Mouse (Mus musculus) C2C12 (cell line): ENCODE data around the gene Strn4. TPM values are rescaled to one million over a fixed set of nuclear protein-coding genes. Genes with fewer than 3 reads are reported as not detected.

Source experiments
- H3K27me3 ChIP-seq: one replicate; pipeline ENCODE4 v1.6.1; 2011; ENCODE audit not compliant: control insufficient read depth, insufficient read depth, insufficient read length
- H3K36me3 ChIP-seq: one replicate; pipeline ENCODE4 v1.6.1; 2011; ENCODE audit not compliant: control insufficient read depth, insufficient read depth
- H3K4me3 ChIP-seq: one replicate; pipeline ENCODE4 v1.5.1; 2011; ENCODE audit warnings: mild to moderate bottlenecking, control low read depth; ENCODE audit not compliant: poor library complexity, insufficient read depth, severe bottlenecking
- H3K79me2 ChIP-seq: one replicate; pipeline ENCODE4 v1.6.1; 2011; ENCODE audit not compliant: control insufficient read depth, insufficient read depth
- H3K79me3 ChIP-seq: one replicate; pipeline ENCODE4 v1.6.1; 2011; ENCODE audit warnings: low read depth, control low read depth
- H3ac ChIP-seq: one replicate; pipeline ENCODE3; 2011; ENCODE audit warnings: low read depth; ENCODE audit not compliant: control insufficient read depth, insufficient read length
- CEBPB ChIP-seq: IDR thresholded peaks from one replicate; pipeline ENCODE4 v1.6.1; 2011; ENCODE audit warnings: low read depth, mild to moderate bottlenecking, control low read depth, moderate library complexity
- CTCF ChIP-seq: IDR thresholded peaks from one replicate; pipeline ENCODE4 v1.5.1; 2011; ENCODE audit not compliant: control insufficient read depth, insufficient read depth, insufficient read length
- FOSL1 ChIP-seq: IDR thresholded peaks from one replicate; pipeline ENCODE4 v1.8.0; 2011; ENCODE audit warnings: mild to moderate bottlenecking, low read length; ENCODE audit not compliant: poor library complexity, insufficient read depth, severe bottlenecking
- MAX ChIP-seq: IDR thresholded peaks from one replicate; pipeline ENCODE4 v1.6.1; 2011; ENCODE audit warnings: mild to moderate bottlenecking, control low read depth
- MYOD1 ChIP-seq: IDR thresholded peaks from one replicate; pipeline ENCODE4 v1.6.1; 2011; ENCODE audit warnings: low read depth; ENCODE audit not compliant: control insufficient read depth, insufficient read length
- MYOG ChIP-seq: IDR thresholded peaks from one replicate; pipeline ENCODE4 v1.6.1; 2011; ENCODE audit not compliant: control insufficient read depth, insufficient read length; ENCODE audit errors: extremely low read depth
- USF1 ChIP-seq: IDR thresholded peaks from one replicate; pipeline ENCODE4 v1.6.1; 2011; ENCODE audit warnings: low read depth, mild to moderate bottlenecking, control low read depth, moderate library complexity
- polyA plus RNA-seq: library from polyadenylated mRNA; unstranded; fragments of >200 nt; fragmentation: generic; extraction: Trizol; gene quantifications from one replicate; pipeline ENCODE4 v1.2.1, GENCODE M21; 2012; ENCODE audit warnings: missing spikeins

The Strn4 gene
- polyA plus RNA-seq, 1 experiment = 50.4 TPM

GRCm38 (mm10) chr7:16884334-16884733 lies 68.6 kb downstream of the Strn4 start:
- H3K79me3 ChIP-seq = no peaks in the 10 kb centered on the region
- no peak overlapping the region for H3ac ChIP-seq
- no peak for TF ChIP-seq MYOG
- TF ChIP-seq CTCF = no peak
- TF ChIP-seq MAX = no peak
- no peak for TF ChIP-seq MYOD1
- TF ChIP-seq CEBPB = no peak
- TF ChIP-seq FOSL1 = no peak
- TF ChIP-seq USF1 = no peak
- H3K4me3 ChIP-seq = no peak overlapping the region
- H3K27me3 ChIP-seq = no peaks in the 10 kb centered on the region
- H3K79me2 ChIP-seq = no peaks in the 10 kb centered on the region
- H3K36me3 ChIP-seq = no peaks in the 10 kb centered on the region

- Histone ChIP-seq H3ac (no peak overlapping the region), H3K27me3 (no peaks in the 10 kb centered on the region), H3K79me2 (no peaks in the 10 kb centered on the region), H3K4me3 (no peak overlapping the region), H3K36me3 (no peaks in the 10 kb centered on the region), H3K79me3 (no peaks in the 10 kb centered on the region)
- no peak for TF ChIP-seq MYOG
- no peak for TF ChIP-seq CEBPB
- TF ChIP-seq MYOD1 = no peak
- no peak for TF ChIP-seq USF1
- no peak for TF ChIP-seq MAX
- TF ChIP-seq CTCF = no peak
- TF ChIP-seq FOSL1 = no peak
Measured at GRCm38 (mm10) chr7:16885271-16885776, 69.6 kb downstream of the Strn4 start.

GRCm38 (mm10) chr7:16885905-16886304 lies 70.2 kb downstream of the Strn4 start:
- H3K36me3 ChIP-seq = no peaks in the 10 kb centered on the region

More at GRCm38 (mm10) chr7:16885905-16886304, 70.2 kb downstream of the Strn4 start:
- Histone ChIP-seq H3K27me3 (no peaks in the 10 kb centered on the region), H3K79me2 (no peaks in the 10 kb centered on the region), H3K79me3 (no peaks in the 10 kb centered on the region), H3ac (no peak overlapping the region), H3K4me3 (no peak overlapping the region)
- no peak for TF ChIP-seq MYOD1
- no peak for TF ChIP-seq MAX
- TF ChIP-seq USF1 = no peak
- TF ChIP-seq CTCF = no peak
- no peak for TF ChIP-seq CEBPB
- TF ChIP-seq MYOG = no peak
- TF ChIP-seq FOSL1 = no peak

Other genes with a start within 250 kb of the Strn4 start
- gene Arhgap35, start 200.9 kb upstream of the Strn4 start, polyA plus RNA-seq = 26.8 TPM
- not detected for gene Ceacam15, start 140.2 kb upstream of the Strn4 start, polyA plus RNA-seq
- not detected for gene Ceacam9, start 94.0 kb upstream of the Strn4 start, polyA plus RNA-seq
- 301 TPM for gene Ap2s1, start 77.5 kb upstream of the Strn4 start, polyA plus RNA-seq
- gene Slc1a5, start 34.5 kb upstream of the Strn4 start, polyA plus RNA-seq = 31.5 TPM
- gene Fkrp, start 843 bp downstream of the Strn4 start, polyA plus RNA-seq = 28.9 TPM
- gene Prkd2, start 27.0 kb downstream of the Strn4 start, polyA plus RNA-seq = 5.5 TPM
- gene Dact3, start 59.4 kb downstream of the Strn4 start, polyA plus RNA-seq = 5.3 TPM
- 2.6 TPM for gene Gng8, start 75.9 kb downstream of the Strn4 start, polyA plus RNA-seq
- gene Ptgir, start 90.6 kb downstream of the Strn4 start, polyA plus RNA-seq = 5.7 TPM
- 365 TPM for gene Calm3, start 108.2 kb downstream of the Strn4 start, polyA plus RNA-seq
- 12.6 TPM for gene Pnmal2, start 128.8 kb downstream of the Strn4 start, polyA plus RNA-seq
- not detected for gene Pnmal1, start 143.8 kb downstream of the Strn4 start, polyA plus RNA-seq
- not detected for gene Gm42372, start 167.2 kb downstream of the Strn4 start, polyA plus RNA-seq
- gene Ccdc8, start 176.8 kb downstream of the Strn4 start, polyA plus RNA-seq = 9.7 TPM
- 143 TPM for gene Ppp5c, start 212.0 kb downstream of the Strn4 start, polyA plus RNA-seq
- not detected for gene Hif3a, start 246.5 kb downstream of the Strn4 start, polyA plus RNA-seq